Mouse (Mus musculus): ENCODE results near the gene Dnah3. TPM values are rescaled to one million over a fixed set of nuclear protein-coding genes. Genes with fewer than 3 reads are reported as not detected.

Dnah3 gene
- polyA plus RNA-seq, 1 experiment from 2014 or later, result 0.05 TPM

GRCm38 (mm10) chr7:119911727-119912126 is 183.4 kb downstream of the Dnah3 start:
- no peak for DNase-seq (ENCODE audit: extremely low spot score, low spot score)
- H3K9me3 ChIP-seq, result no peaks in the 10 kb centered on the region
- H3K4me3 ChIP-seq, result no peak overlapping the region
- no peaks in the 10 kb centered on the region for H3K4me1 ChIP-seq
- WGBS, result 76% methylated on average over 3 of the region's 3 CpGs
- no peaks in the 10 kb centered on the region for H3K27me3 ChIP-seq (ENCODE audit: poor library complexity, severe bottlenecking)
- no peak overlapping the region for H3K27ac ChIP-seq
- no peaks in the 10 kb centered on the region for H3K36me3 ChIP-seq (replicated peaks)

GRCm38 (mm10) chr7:119906523-119907215 is 188.4 kb downstream of the Dnah3 start:
- 91% methylated on average over 3 of the region's 3 CpGs for WGBS
- H3K4me1 ChIP-seq, result no peaks in the 10 kb centered on the region
- H3K27ac ChIP-seq, result no peak overlapping the region
- no peaks in the 10 kb centered on the region for H3K9me3 ChIP-seq
- DNase-seq (ENCODE audit: extremely low spot score, low spot score), result no peak
- no peak overlapping the region for H3K4me3 ChIP-seq
- no peaks in the 10 kb centered on the region for H3K27me3 ChIP-seq (ENCODE audit: poor library complexity, severe bottlenecking)
- H3K36me3 ChIP-seq (replicated peaks), result no peaks in the 10 kb centered on the region

DNA sequence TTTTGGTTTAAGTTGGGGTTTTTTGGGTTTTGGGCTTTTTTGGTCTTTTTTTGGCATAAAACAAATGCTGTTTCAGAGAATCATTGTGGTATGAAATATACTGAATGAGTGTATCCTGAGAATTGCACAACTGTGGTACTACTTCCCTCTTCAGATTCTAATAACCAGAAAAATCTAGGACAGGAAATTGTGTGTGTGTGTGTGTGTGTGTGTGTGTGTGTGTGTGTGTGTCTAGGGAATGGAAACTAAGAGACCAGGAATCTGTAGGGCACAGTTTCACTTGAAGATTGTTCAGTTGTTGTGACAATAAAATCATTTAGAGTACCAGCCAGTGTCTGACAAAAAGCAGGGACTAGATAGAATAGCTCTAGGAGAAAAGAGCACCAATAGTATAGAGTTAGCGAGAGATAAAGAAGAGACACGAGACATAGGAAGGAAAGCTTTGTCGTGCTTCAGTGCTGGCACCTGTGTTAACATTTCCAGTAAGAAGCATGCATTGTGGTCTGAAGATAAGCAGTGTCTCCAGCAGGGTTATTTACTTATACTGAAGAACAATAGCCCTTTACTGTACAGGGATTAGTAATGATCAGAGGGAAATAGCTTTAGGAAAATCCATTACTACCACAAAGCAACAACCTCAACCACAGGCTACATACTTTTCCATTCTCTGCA is 195.6 kb downstream of the Dnah3 start:
- no peaks in the 10 kb centered on the region for H3K27me3 ChIP-seq (ENCODE audit: poor library complexity, severe bottlenecking)
- H3K4me3 ChIP-seq, result no peak overlapping the region
- H3K4me1 ChIP-seq, result peaks cover 18% of the 10 kb centered on the region
- no peak for DNase-seq (ENCODE audit: extremely low spot score, low spot score)
- no peak overlapping the region for H3K27ac ChIP-seq
- 84% methylated on average over 3 of the region's 3 CpGs for WGBS
- H3K9me3 ChIP-seq, result no peaks in the 10 kb centered on the region
- H3K36me3 ChIP-seq (replicated peaks), result no peaks in the 10 kb centered on the region

DNA sequence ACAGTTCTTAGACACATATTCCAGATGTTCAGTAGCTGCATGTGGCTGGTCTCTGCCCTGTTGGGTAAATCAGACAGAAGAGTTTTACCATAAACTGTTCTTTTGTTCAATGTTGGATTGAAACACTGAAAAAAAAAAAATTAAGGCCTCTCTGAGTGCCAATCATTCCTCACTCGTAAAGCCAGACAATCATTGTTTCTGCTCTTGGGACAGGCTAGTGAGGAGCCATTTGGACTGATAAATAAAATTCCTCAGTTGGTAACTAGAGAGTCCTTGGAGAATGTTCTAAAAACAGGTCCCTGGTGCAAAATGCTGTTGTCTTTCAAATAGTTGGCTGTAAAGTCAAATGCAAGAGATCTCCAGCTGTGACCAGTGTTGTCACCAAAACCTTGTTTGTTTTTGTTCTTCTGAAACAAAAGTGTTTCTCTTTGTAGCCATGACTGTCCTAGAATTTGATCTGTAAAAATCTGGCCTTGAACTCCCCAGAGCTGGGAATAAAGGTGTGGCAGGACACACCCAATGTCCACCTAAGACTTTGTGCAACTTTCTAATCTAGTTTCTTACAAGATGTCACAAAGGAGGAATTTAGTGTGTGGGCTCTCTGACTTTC is 196.7 kb downstream of the Dnah3 start:
- WGBS, result 86% methylated on average over 1 of the region's 1 CpGs
- H3K36me3 ChIP-seq (replicated peaks), result no peaks in the 10 kb centered on the region
- peaks cover 24% of the 10 kb centered on the region for H3K4me1 ChIP-seq

GRCm38 (mm10) chr7:119897521-119898109 is 197.5 kb downstream of the Dnah3 start:
- no peaks in the 10 kb centered on the region for H3K36me3 ChIP-seq (replicated peaks)
- WGBS, result 93% methylated on average over 8 of the region's 8 CpGs

More for the DNA sequence above, 196.7 kb downstream of the Dnah3 start:
- H3K4me3 ChIP-seq, result no peak overlapping the region
- H3K9me3 ChIP-seq, result no peaks in the 10 kb centered on the region
- no peaks in the 10 kb centered on the region for H3K27me3 ChIP-seq (ENCODE audit: poor library complexity, severe bottlenecking)
- no peak overlapping the region for H3K27ac ChIP-seq
- no peak for DNase-seq (ENCODE audit: extremely low spot score, low spot score)

DNA sequence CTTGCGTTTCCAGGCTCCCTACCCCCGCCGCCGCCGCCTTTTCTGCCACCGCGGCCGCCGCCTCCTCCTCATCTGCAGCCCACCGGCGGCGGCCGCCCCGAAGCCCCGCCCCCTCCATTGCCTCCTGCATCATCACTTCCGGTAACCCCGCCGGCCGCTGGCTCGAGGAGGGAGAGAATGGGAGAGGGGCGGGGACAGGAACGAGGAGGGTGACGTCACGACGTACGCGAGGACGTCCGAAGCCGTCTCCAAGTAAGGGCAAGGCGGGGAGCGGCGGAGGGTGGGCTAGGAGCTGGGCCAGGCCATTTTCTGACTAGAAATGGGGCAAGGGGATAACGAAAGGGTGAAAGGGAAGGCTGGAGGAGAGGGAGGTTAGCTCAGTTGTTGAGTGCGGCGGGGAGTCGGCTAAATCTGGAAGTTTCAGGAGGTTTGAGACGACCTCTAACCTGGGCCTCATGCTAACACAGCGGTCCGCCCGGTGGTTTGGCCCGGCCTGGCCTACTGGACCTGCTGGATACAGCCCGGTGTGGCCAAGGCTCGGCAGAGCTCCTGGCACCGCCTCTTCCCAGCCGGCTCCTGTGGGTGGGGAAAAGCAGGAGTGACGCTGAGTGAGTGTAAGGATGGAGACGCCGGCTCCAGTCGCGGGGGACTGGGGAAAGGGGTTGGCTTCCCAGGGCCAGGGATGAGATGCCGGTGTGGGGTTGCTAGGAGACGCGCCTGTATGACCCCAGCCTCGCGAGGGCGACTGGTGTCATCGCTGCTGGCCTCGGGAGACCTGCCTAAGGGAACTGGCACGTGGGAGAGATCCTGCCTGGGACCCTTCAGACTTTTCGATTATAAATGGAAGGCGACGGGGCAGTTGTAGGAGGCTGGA is 199.2 kb downstream of the Dnah3 start, which contains the start of the genes Lyrm1 and Dcun1d3:
Gene Lyrm1, plus strand, starts transcription at position 223 of the 874 bp plus-strand sequence.
Gene Dcun1d3, minus strand, starts transcription at position 660 of the 874 bp plus-strand sequence.
- Histone ChIP-seq H3K4me3 (peak within 1 kb of the TSS; percentile 78), H3K27ac (peak within 1 kb of the TSS; percentile 97), H3K4me1 (peaks cover 24% of the 10 kb centered on the region), H3K36me3 (replicated peaks) (no peaks in the 10 kb centered on the region), H3K9me3 (no peaks in the 10 kb centered on the region), H3K27me3 (ENCODE audit: poor library complexity, severe bottlenecking) (no peaks in the 10 kb centered on the region)
- under 1% methylated on average over 63 of the region's 63 CpGs for WGBS
- DNase-seq (ENCODE audit: extremely low spot score, low spot score), result peak; percentile 98

More at GRCm38 (mm10) chr7:119897521-119898109, 197.5 kb downstream of the Dnah3 start:
- no peaks in the 10 kb centered on the region for H3K9me3 ChIP-seq
- H3K27me3 ChIP-seq (ENCODE audit: poor library complexity, severe bottlenecking), result no peaks in the 10 kb centered on the region
- peaks cover 24% of the 10 kb centered on the region for H3K4me1 ChIP-seq
- H3K4me3 ChIP-seq, result no peak overlapping the region
- DNase-seq (ENCODE audit: extremely low spot score, low spot score), result no peak
- no peak overlapping the region for H3K27ac ChIP-seq

DNA sequence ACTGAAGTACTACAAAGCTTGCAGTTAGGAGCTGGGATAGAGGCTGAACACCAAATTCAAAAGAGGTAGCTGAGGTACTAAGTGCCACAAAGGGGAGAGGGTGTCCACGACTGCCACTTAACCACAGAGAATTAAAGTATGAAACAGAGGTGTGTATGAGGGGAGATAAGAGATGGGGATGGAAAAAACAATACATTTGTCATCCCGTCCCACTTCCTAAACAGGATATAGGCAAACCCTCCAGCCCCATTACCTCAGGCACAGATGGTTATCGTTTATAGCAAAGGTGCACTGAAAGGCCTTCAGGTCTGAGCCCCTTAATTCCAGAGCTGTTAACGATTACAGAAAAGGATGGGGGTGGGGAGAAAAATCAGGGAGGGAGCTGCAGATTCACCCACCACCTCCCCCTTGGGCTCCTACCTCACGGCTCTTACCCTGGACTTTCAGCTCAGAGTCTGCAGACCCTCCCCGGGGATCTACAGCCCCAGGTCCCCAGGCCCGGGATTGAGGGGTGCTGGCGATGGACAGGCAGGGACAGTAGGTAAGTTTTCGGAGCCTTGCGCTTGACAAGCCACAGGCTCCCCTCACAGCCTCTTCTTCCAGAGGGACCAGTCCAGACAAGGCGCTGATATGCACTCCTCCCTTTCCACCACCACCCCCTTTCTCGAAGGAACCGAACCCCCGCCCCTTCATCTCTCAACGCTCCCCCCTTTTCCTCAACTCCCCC is 200.1 kb downstream of the Dnah3 start:
- Histone ChIP-seq H3K9me3 (no peaks in the 10 kb centered on the region), H3K4me3 (peak overlapping the region; percentile 78), H3K36me3 (replicated peaks) (no peaks in the 10 kb centered on the region), H3K4me1 (peaks cover 24% of the 10 kb centered on the region), H3K27ac (peak overlapping the region; percentile 97), H3K27me3 (ENCODE audit: poor library complexity, severe bottlenecking) (no peaks in the 10 kb centered on the region)
- WGBS, result 2% methylated on average over 15 of the region's 15 CpGs
- no peak for DNase-seq (ENCODE audit: extremely low spot score, low spot score)

GRCm38 (mm10) chr7:119892742-119893141 is 202.3 kb downstream of the Dnah3 start:
- no peak for DNase-seq (ENCODE audit: extremely low spot score, low spot score)
- Histone ChIP-seq H3K27ac (no peak overlapping the region), H3K4me3 (no peak overlapping the region), H3K27me3 (ENCODE audit: poor library complexity, severe bottlenecking) (no peaks in the 10 kb centered on the region), H3K9me3 (no peaks in the 10 kb centered on the region), H3K4me1 (peaks cover 24% of the 10 kb centered on the region), H3K36me3 (replicated peaks) (no peaks in the 10 kb centered on the region)
- 90% methylated on average over 4 of the region's 4 CpGs for WGBS

GRCm38 (mm10) chr7:119892198-119892597 is 202.9 kb downstream of the Dnah3 start:
- no peak for DNase-seq (ENCODE audit: extremely low spot score, low spot score)
- 92% methylated on average over 1 of the region's 1 CpGs for WGBS
- Histone ChIP-seq H3K27ac (no peak overlapping the region), H3K4me3 (no peak overlapping the region), H3K4me1 (peaks cover 22% of the 10 kb centered on the region), H3K9me3 (no peaks in the 10 kb centered on the region), H3K27me3 (ENCODE audit: poor library complexity, severe bottlenecking) (no peaks in the 10 kb centered on the region), H3K36me3 (replicated peaks) (no peaks in the 10 kb centered on the region)

GRCm38 (mm10) chr7:119887887-119888286 is 207.2 kb downstream of the Dnah3 start:
- H3K9me3 ChIP-seq, result no peaks in the 10 kb centered on the region
- DNase-seq (ENCODE audit: extremely low spot score, low spot score), result no peak
- H3K36me3 ChIP-seq (replicated peaks), result no peaks in the 10 kb centered on the region
- H3K4me3 ChIP-seq, result no peak overlapping the region
- WGBS, result 97% methylated on average over 4 of the region's 4 CpGs
- no peaks in the 10 kb centered on the region for H3K4me1 ChIP-seq
- no peak overlapping the region for H3K27ac ChIP-seq
- no peaks in the 10 kb centered on the region for H3K27me3 ChIP-seq (ENCODE audit: poor library complexity, severe bottlenecking)

- Histone ChIP-seq H3K4me1 (no peaks in the 10 kb centered on the region), H3K27ac (no peak overlapping the region), H3K4me3 (no peak overlapping the region), H3K36me3 (replicated peaks) (peaks cover 12% of the 10 kb centered on the region), H3K27me3 (ENCODE audit: poor library complexity, severe bottlenecking) (no peaks in the 10 kb centered on the region), H3K9me3 (no peaks in the 10 kb centered on the region)
- no peak for DNase-seq (ENCODE audit: extremely low spot score, low spot score)
- WGBS, result 95% methylated on average over 2 of the region's 2 CpGs
Measured at GRCm38 (mm10) chr7:119881229-119881628, 213.9 kb downstream of the Dnah3 start.
